Mouse (Mus musculus) heart, embryonic 16.5 days (tissue): Measurements from ENCODE around the gene Slc22a17. TPM values are rescaled to one million over a fixed set of nuclear protein-coding genes. Genes with fewer than 3 reads are reported as not detected.

Experiments used
- ATAC-seq: fragments of 200-750 bp; cut with Nextera tagmentation; replicated peaks from 2 replicates; pipeline ENCODE4 v1.8.0; 2017; ENCODE audit warnings: moderate number of reproducible peaks; ENCODE audit not compliant: insufficient read depth, low FRiP score; ENCODE audit errors: extremely low read depth
- H3K27ac ChIP-seq: fragments of 300-500 bp; sonication (generic); 2 replicates; pipeline ENCODE4 v1.5.1; 2014; ENCODE audit warnings: mild to moderate bottlenecking, low read length, control low read depth, moderate library complexity
- H3K27me3 ChIP-seq: fragments of 300-500 bp; sonication (generic); 2 replicates; pipeline ENCODE4 v1.6.1; 2014; ENCODE audit warnings: low read length, mixed read lengths; ENCODE audit not compliant: control insufficient read depth, insufficient read depth
- H3K36me3 ChIP-seq: fragments of 300-500 bp; sonication (generic); 2 replicates; pipeline ENCODE4 v1.6.1; 2014; ENCODE audit not compliant: control insufficient read depth, insufficient read depth
- H3K4me1 ChIP-seq: fragments of 300-500 bp; sonication (generic); 2 replicates; pipeline ENCODE4 v1.6.1; 2014; ENCODE audit warnings: low read length, mixed read lengths; ENCODE audit not compliant: control insufficient read depth, insufficient read depth
- H3K4me2 ChIP-seq: fragments of 300-500 bp; sonication (generic); 2 replicates; pipeline ENCODE4 v1.6.1; 2014; ENCODE audit warnings: low read depth, mild to moderate bottlenecking, control low read depth, low read length
- H3K4me3 ChIP-seq: fragments of 300-500 bp; sonication (generic); 2 replicates; pipeline ENCODE4 v1.5.1; 2014; ENCODE audit warnings: mild to moderate bottlenecking, control low read depth, low read length
- H3K9ac ChIP-seq: fragments of 300-500 bp; sonication (generic); 2 replicates; pipeline ENCODE4 v1.6.1; 2014; ENCODE audit warnings: low read length, control low read depth
- H3K9me3 ChIP-seq: fragments of 300-500 bp; sonication (generic); replicated peaks from 2 replicates; pipeline ENCODE4 v1.6.1; 2016; ENCODE audit warnings: low read length; ENCODE audit not compliant: control insufficient read depth
- WGBS: fragments of 180-500 bp; shearing (Covaris S2); extraction: QIAGEN DNeasy Blood & Tissue Kit; methylation state at CpG from one replicate; pipeline ENCODE4 v1.1.7; 2014; 5-methylcytosine and 5-hydroxymethylcytosine counted together
- polyA plus RNA-seq: library from polyadenylated mRNA; unstranded; fragments of >200 nt; fragmentation: Nextera tagmentation; extraction: Ambion mirVana; gene quantifications from 2 replicates; pipeline ENCODE4 v1.2.1, GENCODE M21; 2015

Gene Slc22a17
- polyA plus RNA-seq, 1 experiment from 2014 or later, result 27.2 TPM

- peaks cover 3% of the 10 kb centered on the region; the same call in 1 of the 2 replicates for H3K4me1 ChIP-seq
- H3K27ac ChIP-seq, result peak within 1 kb of the TSS; percentile 41; the same call in 1 of the 2 replicates
- H3K36me3 ChIP-seq, result no peaks in the 10 kb centered on the region
- H3K4me2 ChIP-seq, result peak within 1 kb of the TSS; percentile 17; the same call in 1 of the 2 replicates
- WGBS, result 25% methylated on average over 8 of the region's 8 CpGs
- ATAC-seq, result no peak
- H3K4me3 ChIP-seq, result no peak within 1 kb of the TSS
- H3K9me3 ChIP-seq, result no peaks in the 10 kb centered on the region
- no peaks in the 10 kb centered on the region for H3K27me3 ChIP-seq
- peak within 1 kb of the TSS; percentile 18; the same call in 1 of the 2 replicates for H3K9ac ChIP-seq
Measured at GRCm38 (mm10) chr14:54935904-54936830, 23.2 kb upstream of the Slc22a17 start, which contains the start of gene Cmtm5. TSS of gene Cmtm5 (plus strand) at chr14:54936261.

DNA sequence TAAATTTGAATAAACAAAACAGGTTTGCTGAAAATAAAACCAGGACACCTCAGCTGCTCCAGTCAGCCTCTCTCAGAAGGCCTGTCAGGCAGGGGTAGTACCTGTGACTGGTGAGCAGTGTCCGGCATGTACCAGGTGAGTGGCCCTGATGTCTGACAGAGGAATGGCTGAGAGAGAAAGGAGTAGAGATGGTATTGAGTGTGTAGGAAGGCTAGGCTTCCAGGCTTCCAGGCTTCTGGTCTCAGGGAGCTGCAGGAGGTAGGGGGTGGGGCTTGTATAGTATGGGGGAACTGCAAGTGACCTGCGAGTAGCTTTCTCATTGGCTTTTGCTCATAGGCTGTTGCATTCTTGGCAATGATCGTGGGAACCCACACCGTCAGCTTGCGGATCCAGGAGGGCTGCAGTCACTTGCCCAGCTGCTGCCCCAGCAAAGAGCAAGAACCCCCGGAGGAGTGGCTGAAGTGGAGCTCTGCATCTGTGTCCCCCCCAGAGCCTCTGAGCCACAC is 19.8 kb upstream of the Slc22a17 start, which contains the start of gene Il25:
TSS of gene Il25 (plus strand) at position 51 of the 506 bp plus-strand sequence.
- no peak within 1 kb of the TSS for H3K4me2 ChIP-seq
- H3K36me3 ChIP-seq, result no peaks in the 10 kb centered on the region
- peaks cover 3% of the 10 kb centered on the region; the same call in 1 of the 2 replicates for H3K4me1 ChIP-seq
- no peak for ATAC-seq
- H3K4me3 ChIP-seq, result no peak within 1 kb of the TSS
- no peak within 1 kb of the TSS for H3K9ac ChIP-seq
- WGBS, result 26% methylated on average over 6 of the region's 6 CpGs
- H3K27ac ChIP-seq, result no peak within 1 kb of the TSS
- H3K27me3 ChIP-seq, result no peaks in the 10 kb centered on the region
- no peaks in the 10 kb centered on the region for H3K9me3 ChIP-seq

DNA sequence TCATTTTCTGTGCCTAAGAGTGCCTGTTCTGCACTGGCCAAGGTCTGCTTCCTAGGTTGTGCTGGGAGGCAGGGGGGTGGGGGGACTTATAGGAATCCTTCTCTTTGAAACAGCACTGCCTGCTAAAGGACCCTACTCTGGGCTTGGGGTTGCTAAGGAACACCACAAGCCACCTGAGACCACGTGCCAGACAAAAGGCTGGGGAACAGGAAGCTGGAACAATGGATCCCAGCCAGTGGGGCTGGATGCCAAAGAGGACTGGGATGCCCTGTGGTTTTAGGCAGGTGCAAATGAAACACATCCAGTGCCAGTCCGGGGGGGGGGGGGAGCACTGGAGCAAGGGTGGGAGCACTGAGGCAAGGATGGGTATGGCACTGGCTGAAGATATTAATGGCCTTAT is 17.5 kb upstream of the Slc22a17 start:
- H3K36me3 ChIP-seq, result no peaks in the 10 kb centered on the region
- no peak overlapping the region for H3K9ac ChIP-seq
- H3K27me3 ChIP-seq, result peaks cover 9% of the 10 kb centered on the region
- ATAC-seq, result no peak
- no peak overlapping the region for H3K4me3 ChIP-seq
- 25% methylated on average over 2 of the region's 2 CpGs for WGBS
- H3K4me2 ChIP-seq, result no peak overlapping the region
- no peak overlapping the region for H3K27ac ChIP-seq
- peaks cover 6% of the 10 kb centered on the region; the same call in 1 of the 2 replicates for H3K4me1 ChIP-seq
- no peaks in the 10 kb centered on the region for H3K9me3 ChIP-seq

- Histone ChIP-seq H3K27ac (no peak overlapping the region), H3K9me3 (no peaks in the 10 kb centered on the region), H3K36me3 (no peaks in the 10 kb centered on the region), H3K4me2 (no peak overlapping the region), H3K9ac (no peak overlapping the region), H3K4me3 (no peak overlapping the region), H3K4me1 (peaks cover 12% of the 10 kb centered on the region), H3K27me3 (peaks cover 12% of the 10 kb centered on the region)
- ATAC-seq, result no peak
- 58% methylated on average over 5 of the region's 5 CpGs for WGBS
Measured at GRCm38 (mm10) chr14:54929801-54930200, 16.9 kb upstream of the Slc22a17 start.

GRCm38 (mm10) chr14:54927296-54927695 is 14.4 kb upstream of the Slc22a17 start:
- H3K27me3 ChIP-seq, result peaks cover 15% of the 10 kb centered on the region
- peak overlapping the region; percentile 97 for H3K4me2 ChIP-seq
- H3K4me3 ChIP-seq, result peak overlapping the region; percentile 65
- no peaks in the 10 kb centered on the region for H3K9me3 ChIP-seq
- no peaks in the 10 kb centered on the region for H3K36me3 ChIP-seq
- H3K4me1 ChIP-seq, result peaks cover 21% of the 10 kb centered on the region
- H3K27ac ChIP-seq, result peak overlapping the region; percentile 91
- WGBS, result 42% methylated on average over 7 of the region's 7 CpGs
- H3K9ac ChIP-seq, result peak overlapping the region; percentile 88
- no peak for ATAC-seq

DNA sequence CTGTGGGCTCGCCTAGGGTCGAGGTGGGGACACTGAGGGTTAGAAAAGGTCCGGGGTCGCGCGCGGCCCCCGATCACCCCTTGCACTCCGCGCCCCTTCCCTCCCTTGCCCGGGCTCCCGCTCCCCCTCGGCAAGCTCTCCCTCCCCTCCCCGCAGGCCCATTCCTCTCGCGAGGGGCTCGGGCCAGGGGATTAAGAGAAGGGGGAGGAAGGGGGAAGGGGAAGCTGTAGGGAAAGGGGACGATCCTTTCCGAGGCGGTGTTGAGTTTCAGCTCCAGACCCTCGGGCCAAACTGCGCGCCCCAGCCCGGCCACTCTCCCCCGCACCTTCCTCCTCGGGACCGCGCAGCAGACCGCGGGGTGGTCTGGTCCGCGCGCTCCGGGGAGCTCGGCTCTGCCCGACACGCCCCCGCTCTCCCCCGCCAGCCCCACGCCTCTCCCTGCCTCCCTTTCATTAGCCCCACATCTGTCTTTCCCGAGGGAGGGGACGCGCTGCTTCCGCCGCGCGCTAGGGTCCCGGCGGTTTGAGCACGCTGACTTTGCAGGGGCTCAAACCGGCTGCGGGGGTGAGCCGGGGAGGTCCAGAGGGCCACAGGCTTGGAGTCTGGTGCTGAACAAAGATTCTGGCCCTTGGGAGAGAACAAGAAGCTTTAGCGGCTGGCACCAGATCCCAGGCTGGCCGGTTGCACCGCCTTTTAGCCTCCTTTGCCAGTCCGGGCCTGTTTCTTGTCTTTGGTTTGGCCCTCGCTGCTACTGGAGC is 13.6 kb upstream of the Slc22a17 start:
- H3K4me2 ChIP-seq, result peak overlapping the region; percentile 97
- 1% methylated on average over 51 of the region's 58 CpGs for WGBS
- peak overlapping the region; percentile 88 for H3K9ac ChIP-seq
- H3K9me3 ChIP-seq, result no peaks in the 10 kb centered on the region
- peaks cover 21% of the 10 kb centered on the region for H3K4me1 ChIP-seq
- peak; percentile 63 for ATAC-seq
- H3K27ac ChIP-seq, result peak overlapping the region; percentile 91
- peak overlapping the region; percentile 65 for H3K4me3 ChIP-seq
- peaks cover 15% of the 10 kb centered on the region for H3K27me3 ChIP-seq
- no peaks in the 10 kb centered on the region for H3K36me3 ChIP-seq

GRCm38 (mm10) chr14:54925349-54926342 is 12.7 kb upstream of the Slc22a17 start, which contains the start of gene Efs:
TSS of gene Efs (minus strand) at chr14:54926126.
- WGBS, result 7% methylated on average over 57 of the region's 57 CpGs
- peak; percentile 61 for ATAC-seq
- Histone ChIP-seq H3K9me3 (no peaks in the 10 kb centered on the region), H3K4me3 (peak within 1 kb of the TSS; percentile 65), H3K9ac (peak within 1 kb of the TSS; percentile 88), H3K4me1 (peaks cover 21% of the 10 kb centered on the region), H3K27me3 (peaks cover 15% of the 10 kb centered on the region), H3K27ac (peak within 1 kb of the TSS; percentile 91), H3K36me3 (no peaks in the 10 kb centered on the region), H3K4me2 (peak within 1 kb of the TSS; percentile 97)
